Mouse (Mus musculus) CH12.LX (cell line): ENCODE measurements around the gene Ssh2. TPM values are rescaled to one million over a fixed set of nuclear protein-coding genes. Genes with fewer than 3 reads are reported as not detected.
A peak's percentile ranks its signal among the peaks of the same experiment; 100 is the strongest.

Experiments used
- DNase-seq: peaks from one replicate; pipeline ENCODE4 v3.0.0-alpha.2; 2013; ENCODE audit errors: extremely low read depth
- H3K27ac ChIP-seq: 2 replicates; pipeline ENCODE4 v1.5.1; 2012; ENCODE audit warnings: low read depth, mild to moderate bottlenecking, control low read depth, moderate library complexity; ENCODE audit not compliant: insufficient read depth
- H3K27me3 ChIP-seq: replicated peaks from 2 replicates; pipeline ENCODE3; 2012; ENCODE audit warnings: inconsistent platforms
- H3K36me3 ChIP-seq, 2 experiments: replicated peaks in 1 of 2; 2 replicates each; pipeline versions ENCODE3 to v1.6.1; 2012; ENCODE audit warnings: inconsistent platforms in 1 of 2, low read length in 1 of 2, mild to moderate bottlenecking in 1 of 2, mixed read lengths in 1 of 2, moderate library complexity in 1 of 2; ENCODE audit not compliant: control insufficient read depth in 1 of 2, insufficient read depth in 1 of 2
- H3K4me1 ChIP-seq, 2 experiments: 2 replicates each; pipeline ENCODE4 v1.6.1; 2012; ENCODE audit warnings: inconsistent platforms in 1 of 2, moderate library complexity in 1 of 2; ENCODE audit not compliant: insufficient read depth in 2 of 2, control insufficient read depth in 1 of 2
- H3K4me2 ChIP-seq: 2 replicates; pipeline ENCODE4 v1.6.1; 2012; ENCODE audit warnings: low read depth, mild to moderate bottlenecking, control low read depth; ENCODE audit not compliant: poor library complexity, insufficient read depth, severe bottlenecking
- H3K4me3 ChIP-seq, 3 experiments: fragments of 150-350 bp in 1 of 3; sonication (generic) in 1 of 3; replicated peaks in 1 of 3; 2 replicates each; pipeline versions ENCODE3 to v1.5.1; 2011 to 2012; ENCODE audit warnings: low read depth in 2 of 3, low read length in 2 of 3, mild to moderate bottlenecking in 2 of 3, moderate library complexity in 2 of 3, control low read depth in 1 of 3, improper control_type of control experiment in 1 of 3, inconsistent platforms in 1 of 3, mixed read lengths in 1 of 3; ENCODE audit not compliant: poor library complexity in 1 of 3
- H3K79me2 ChIP-seq: replicated peaks from 2 replicates; pipeline ENCODE4 v1.6.1; 2012; ENCODE audit warnings: mild to moderate bottlenecking, moderate library complexity; ENCODE audit not compliant: control insufficient read depth, poor library complexity, insufficient read depth, severe bottlenecking; ENCODE audit errors: extremely low read depth
- H3K9ac ChIP-seq: 2 replicates; pipeline ENCODE4 v1.6.1; 2012; ENCODE audit warnings: low read depth, mild to moderate bottlenecking, control low read depth, moderate library complexity; ENCODE audit not compliant: insufficient read depth
- H3K9me3 ChIP-seq: replicated peaks from 2 replicates; pipeline ENCODE3; 2012; ENCODE audit warnings: low read length, inconsistent platforms, mixed read lengths
- CTCF ChIP-seq, 2 experiments: IDR thresholded peaks in 1 of 2; conservative IDR thresholded peaks in 1 of 2; 2 replicates each; pipeline ENCODE4 v1.5.1; 2011 to 2012; ENCODE audit warnings: low read depth in 2 of 2, low read length in 2 of 2, improper control_type of control experiment in 1 of 2, inconsistent platforms in 1 of 2, mild to moderate bottlenecking in 1 of 2, moderate library complexity in 1 of 2
- ELF1 ChIP-seq: IDR thresholded peaks from 2 replicates; pipeline ENCODE4 v1.6.1; 2014; ENCODE audit warnings: low read depth, mild to moderate bottlenecking, inconsistent platforms, low read length, improper control_type of control experiment
- IRF4 ChIP-seq: IDR thresholded peaks from 2 replicates; pipeline ENCODE4 v1.6.1; 2014; ENCODE audit warnings: low read depth, mild to moderate bottlenecking, inconsistent platforms, low read length, improper control_type of control experiment
- JUND ChIP-seq: conservative IDR thresholded peaks from 2 replicates; pipeline ENCODE4 v1.6.1; 2011; ENCODE audit warnings: low read depth, low read length, improper control_type of control experiment
- MAFK ChIP-seq: IDR thresholded peaks from 2 replicates; pipeline ENCODE4 v1.6.1; 2011; ENCODE audit warnings: low read length, improper control_type of control experiment; ENCODE audit not compliant: insufficient replicate concordance
- MEF2A ChIP-seq: IDR thresholded peaks from 2 replicates; pipeline ENCODE4 v1.6.1; 2014; ENCODE audit warnings: low read depth, mild to moderate bottlenecking, inconsistent platforms, low read length, improper control_type of control experiment, borderline replicate concordance
- MXI1 ChIP-seq: IDR thresholded peaks from 2 replicates; pipeline ENCODE4 v1.6.1; 2011; ENCODE audit warnings: mild to moderate bottlenecking, low read depth, low read length, improper control_type of control experiment
- NELFE ChIP-seq: IDR thresholded peaks from 2 replicates; pipeline ENCODE4 v1.6.1; 2011; ENCODE audit warnings: low read depth, low read length, improper control_type of control experiment
- POLR2AphosphoS2 ChIP-seq: IDR thresholded peaks from 2 replicates; pipeline ENCODE4 v1.6.1; 2011; ENCODE audit warnings: low read depth, low read length, improper control_type of control experiment
- RAD21 ChIP-seq: IDR thresholded peaks from 2 replicates; pipeline ENCODE4 v1.6.1; 2011; ENCODE audit warnings: low read depth, mild to moderate bottlenecking, low read length, improper control_type of control experiment, moderate library complexity
- USF2 ChIP-seq: conservative IDR thresholded peaks from 2 replicates; pipeline ENCODE4 v1.6.1; 2011; ENCODE audit warnings: low read depth, low read length, improper control_type of control experiment
- ZKSCAN1 ChIP-seq: IDR thresholded peaks from 2 replicates; pipeline ENCODE4 v1.6.1; 2012; ENCODE audit warnings: low read depth, inconsistent platforms, low read length, improper control_type of control experiment, borderline replicate concordance
- dilution Hi-C: fragments of 300-500 bp; cut with MboI; formaldehyde crosslinking; loops from 2 replicates; pipeline ENCODE4 v1.14.3; 2020; ENCODE audit warnings: low sequenced_read_pairs; ENCODE audit not compliant: extremely low pct_unique_long_range_greater_than_20kb, extremely low pct_ligation_motif_present
- in situ Hi-C: fragments of 300-500 bp; cut with MboI; formaldehyde crosslinking; loops from 3 replicates; pipeline ENCODE4 v1.14.3; 2019; ENCODE audit warnings: low sequenced_read_pairs, low pct_ligation_motif_present, low pct_unique_long_range_greater_than_20kb, mixed read lengths
- polyA plus RNA-seq: library from polyadenylated mRNA; unstranded; fragments of >175 nt; gene quantifications from 2 replicates; pipeline ENCODE4 v1.2.1, GENCODE M21; 2012; ENCODE audit warnings: low read depth; ENCODE audit not compliant: insufficient read length
- total RNA-seq, 2 experiments: library from RNA; depleted of rRNA; stranded (reverse); fragments of 300-350 nt in 1 of 2; fragments of >200 nt in 1 of 2; gene quantifications; 2 replicates each; pipeline ENCODE4 v1.2.3; 2012 to 2014

The Ssh2 gene
- total and polyA plus RNA-seq, 3 experiments, result 5.9 to 14.6 (median 6.3) TPM

DNA sequence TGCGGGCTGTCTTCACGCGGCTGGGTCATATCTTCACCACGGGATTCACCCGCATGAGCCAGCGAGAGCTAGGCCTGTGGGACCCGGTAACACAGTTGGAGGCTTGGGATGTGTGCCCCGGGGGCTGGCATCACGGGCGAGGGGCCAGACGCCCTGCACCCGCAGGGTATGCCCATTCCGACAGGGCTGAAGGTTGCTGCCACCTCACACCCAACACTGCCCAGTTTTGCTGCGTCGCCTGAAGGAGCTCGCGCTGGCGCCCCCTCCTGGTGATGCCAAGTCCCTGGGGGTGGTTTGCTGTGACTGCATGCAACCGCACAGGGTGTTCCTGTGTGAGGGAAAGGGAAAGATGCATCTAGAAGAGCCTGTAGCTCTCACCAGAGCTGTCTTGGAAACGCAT is 251.7 kb downstream of the Ssh2 start (continued):
- TF ChIP-seq JUND, result no peak
- TF ChIP-seq ZKSCAN1, result no peak
- TF ChIP-seq ELF1, result peak; percentile 37; the same call in 1 of the 2 replicates
- TF ChIP-seq POLR2AphosphoS2, result no peak
- peak; percentile 56; the same call in 1 of the 2 replicates for TF ChIP-seq NELFE
- TF ChIP-seq MXI1, result 0 out of 2 replicates have a peak, but pooled peaks have one; percentile 19
- peak; percentile 49 for TF ChIP-seq IRF4
- no peak for TF ChIP-seq USF2
- peak; percentile 61 for TF ChIP-seq RAD21
- TF ChIP-seq, all 38 proteins: peak for 16

DNA sequence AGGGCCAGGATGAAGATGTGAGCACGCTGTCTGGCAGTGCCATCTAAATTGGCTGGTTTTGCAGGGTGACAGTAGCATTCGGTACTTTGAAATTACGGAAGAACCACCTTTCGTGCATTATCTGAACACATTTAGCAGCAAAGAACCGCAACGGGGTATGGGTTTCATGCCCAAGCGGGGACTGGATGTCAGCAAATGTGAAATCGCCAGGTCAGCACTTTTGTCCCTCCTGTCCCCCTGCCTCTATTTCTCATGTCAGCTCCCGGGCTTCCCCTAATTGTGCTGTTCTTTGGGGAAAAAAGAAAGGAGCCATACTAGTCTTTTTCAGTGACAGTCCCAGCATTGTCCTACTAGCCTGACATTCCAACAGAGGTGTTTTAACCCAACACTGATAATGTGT is 252.3 kb downstream of the Ssh2 start:
- no peak overlapping the region for H3K4me3 ChIP-seq
- H3K27ac ChIP-seq, result no peak overlapping the region
- H3K27me3 ChIP-seq, result peaks cover 36% of the 10 kb centered on the region
- no peak overlapping the region for H3K4me2 ChIP-seq
- TF ChIP-seq MAFK (peak; percentile 97), NELFE (no peak)
- dilution Hi-C loops, result no loop called here
- no peaks in the 10 kb centered on the region for H3K79me2 ChIP-seq
- peaks cover 0 to 3% of the 10 kb centered on the region in 2 experiments for H3K36me3 ChIP-seq
- no peaks in the 10 kb centered on the region for H3K9me3 ChIP-seq
- DNase-seq, result no peak
- in situ Hi-C loops, result loop anchor here (25.0 kb wide), 1 partner anchor 481 kb away; the partner anchor contains the start of gene Slc6a4
- H3K4me1 ChIP-seq, result peaks cover 9 to 11% of the 10 kb centered on the region in 2 experiments
- no peak overlapping the region for H3K9ac ChIP-seq

DNA sequence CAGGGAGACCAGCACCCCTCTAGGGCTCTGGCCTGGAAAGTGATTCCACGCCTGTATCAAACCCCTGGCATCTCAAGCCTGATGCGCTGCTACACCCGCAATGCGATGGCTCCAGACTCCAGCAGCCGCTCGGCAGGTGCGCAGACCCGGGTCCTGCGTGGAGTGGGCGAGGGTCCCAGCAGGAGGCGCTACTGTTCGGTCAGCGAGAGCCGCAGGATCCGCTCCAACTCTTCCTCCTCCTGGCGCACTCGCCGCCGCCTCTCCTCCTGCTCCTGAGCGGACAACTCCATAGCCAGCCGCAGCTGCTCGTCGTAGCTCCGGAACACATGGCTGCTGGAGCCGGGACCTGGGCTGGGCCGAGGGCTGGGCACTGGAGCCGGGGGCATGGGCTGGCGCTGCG is 255.3 kb downstream of the Ssh2 start:
- no peak overlapping the region for H3K4me2 ChIP-seq
- H3K79me2 ChIP-seq, result no peaks in the 10 kb centered on the region
- H3K4me3 ChIP-seq, result no peak overlapping the region
- TF ChIP-seq CTCF (conservative IDR thresholded peaks at IDR 0.05 in 1 of 2, IDR thresholded peaks at IDR 0.05 in 1 of 2; ENCODE audit: low read depth in 2 of 2, low read length in 2 of 2), result 0 out of 4 replicates have a peak, but pooled peaks of 1 of the 2 experiments have one; percentile 9
- no peak for TF ChIP-seq MEF2A
- H3K4me1 ChIP-seq, result peaks cover 6 to 11% of the 10 kb centered on the region in 2 experiments
- peaks cover 21% of the 10 kb centered on the region for H3K27me3 ChIP-seq
- in situ Hi-C loops (loop anchor here (25.0 kb wide), 1 partner anchor 484 kb away; the partner anchor contains the start of gene Slc6a4), dilution Hi-C loops (no loop called here)
- H3K9me3 ChIP-seq, result no peaks in the 10 kb centered on the region
- peaks cover 0 to 3% of the 10 kb centered on the region in 2 experiments for H3K36me3 ChIP-seq
- H3K9ac ChIP-seq, result no peak overlapping the region
- no peak for DNase-seq
- no peak overlapping the region for H3K27ac ChIP-seq
